Mouse (Mus musculus): ENCODE measurements around the gene Gm35315.
"Not testable (repeated sequence)": the region's sequence is repeated elsewhere in the genome, so short reads cannot be mapped to it uniquely, and the experiment has no call there.

The Gm35315 gene

DNA sequence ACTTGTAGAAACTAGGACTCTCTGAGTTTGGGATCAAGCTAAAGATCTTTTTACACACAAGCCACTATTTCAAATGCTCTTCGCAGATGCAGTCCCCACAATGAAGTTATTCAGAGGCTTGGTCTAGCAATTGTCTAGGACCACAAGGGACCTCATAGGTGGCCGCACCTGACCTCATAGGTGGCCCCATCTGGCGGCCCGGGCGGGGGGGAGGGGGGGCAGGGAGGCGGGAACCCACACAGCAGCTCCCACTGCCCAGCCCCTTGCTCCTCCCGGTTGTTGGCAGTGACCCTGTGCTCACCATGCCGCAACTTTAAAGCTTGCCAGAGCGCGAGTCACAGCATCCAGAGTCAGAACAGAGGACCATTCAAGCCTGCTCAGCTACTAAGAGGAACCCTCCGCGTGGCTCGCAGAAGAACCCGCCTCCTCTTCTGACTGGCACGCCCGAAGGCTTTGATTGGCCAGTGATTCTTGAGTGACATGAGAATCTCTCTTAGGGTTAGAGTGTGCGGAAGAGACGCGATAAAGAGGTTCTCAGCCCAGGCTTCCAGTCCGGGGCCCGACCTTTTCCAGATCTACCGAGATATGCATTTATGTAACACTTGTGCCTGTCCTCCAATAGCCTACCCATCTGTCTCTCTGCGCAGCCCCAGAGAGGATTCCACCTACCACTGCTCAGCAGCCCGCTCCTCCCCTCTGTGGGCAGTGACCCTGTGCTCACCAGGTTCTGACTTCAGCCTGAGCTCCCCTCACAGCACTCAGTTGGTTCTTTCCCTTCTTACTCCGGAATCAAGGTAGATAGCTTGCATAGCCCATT lies at the start of gene Gm35315:
TSS of gene Gm35315 (minus strand) at position 391 of the 817 bp plus-strand sequence.
- peak; percentile 85 to 92 for DNase-seq

DNA sequence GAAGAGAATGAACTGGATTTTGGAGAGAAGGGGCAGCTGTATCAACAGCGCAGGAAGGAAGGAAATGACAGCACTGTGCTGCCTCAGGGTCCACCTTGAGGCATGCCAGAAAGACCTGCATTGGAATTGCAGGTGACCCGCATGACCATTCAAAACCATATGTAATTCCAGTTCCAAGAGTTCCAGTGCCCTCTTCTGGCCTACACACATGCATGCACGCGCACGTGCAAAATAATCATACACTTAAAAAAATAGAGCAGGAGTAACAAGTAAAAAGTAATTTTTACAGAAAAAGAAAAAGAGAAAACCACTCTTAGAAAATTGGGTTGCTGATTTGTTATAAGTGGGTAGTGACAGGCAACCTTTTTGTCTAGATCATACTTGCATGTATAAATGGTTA lies 48.8 kb upstream of the Gm35315 start:
- DNase-seq, result no peak

DNA sequence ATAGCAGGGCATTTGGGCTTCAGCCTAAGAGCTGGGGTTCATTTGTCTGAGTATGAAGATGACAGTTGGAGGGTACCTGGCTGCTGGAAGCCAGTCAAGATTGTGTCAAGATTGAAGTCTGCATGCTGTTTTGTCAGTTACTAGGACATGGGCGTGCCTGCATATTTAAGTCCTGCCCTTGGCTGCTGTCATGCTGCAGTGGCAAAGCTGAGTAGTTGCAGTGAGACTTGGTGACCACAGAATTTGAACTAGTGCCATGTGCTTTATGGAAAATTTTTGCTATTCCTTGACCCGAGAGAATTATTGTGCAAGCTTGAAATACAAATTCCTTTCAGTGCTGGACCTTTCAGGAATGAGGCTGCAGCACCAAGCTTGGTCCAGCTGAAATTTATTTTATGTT lies 48.1 kb upstream of the Gm35315 start:
- DNase-seq, result no peak

DNA sequence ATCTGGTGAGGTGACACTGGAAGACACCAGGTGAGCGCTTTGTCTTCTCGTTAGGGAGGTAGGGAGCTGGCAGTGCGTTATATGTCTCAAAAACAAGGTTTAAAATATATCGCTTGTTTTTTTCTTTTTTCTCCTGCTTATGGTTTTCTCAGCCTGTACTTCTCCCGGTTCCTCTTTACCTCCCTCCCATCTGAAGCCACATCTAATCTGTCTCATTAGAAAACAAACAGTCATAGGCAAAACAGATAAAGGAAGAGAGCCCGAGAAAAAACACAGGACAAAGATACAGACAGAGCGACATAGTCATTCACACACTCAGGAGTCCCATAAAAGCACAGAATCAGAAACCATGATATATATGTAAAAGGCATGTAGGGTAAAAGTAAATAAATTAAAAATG lies 46.2 kb upstream of the Gm35315 start:
- DNase-seq, result no peak

DNA sequence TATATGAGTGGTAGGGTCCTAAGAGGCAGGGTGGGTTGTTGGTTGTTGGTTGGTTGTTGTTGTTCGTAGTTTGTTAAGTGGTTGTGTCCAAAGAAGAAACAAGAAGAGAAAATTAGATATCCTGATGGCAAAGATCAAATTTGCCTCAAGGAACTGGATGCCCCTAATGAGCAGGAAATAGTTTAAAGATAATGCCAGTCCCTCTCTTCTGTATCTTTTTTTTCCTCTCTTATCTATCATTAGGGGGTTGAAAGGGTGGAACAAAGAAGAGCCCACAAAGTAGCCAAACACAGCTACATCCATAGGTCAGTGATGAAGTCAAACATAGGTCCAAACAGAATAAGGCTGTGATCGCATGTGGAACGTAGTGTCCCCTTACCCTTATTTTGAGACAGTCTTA lies 45.1 kb upstream of the Gm35315 start:
- DNase-seq, result no peak

DNA sequence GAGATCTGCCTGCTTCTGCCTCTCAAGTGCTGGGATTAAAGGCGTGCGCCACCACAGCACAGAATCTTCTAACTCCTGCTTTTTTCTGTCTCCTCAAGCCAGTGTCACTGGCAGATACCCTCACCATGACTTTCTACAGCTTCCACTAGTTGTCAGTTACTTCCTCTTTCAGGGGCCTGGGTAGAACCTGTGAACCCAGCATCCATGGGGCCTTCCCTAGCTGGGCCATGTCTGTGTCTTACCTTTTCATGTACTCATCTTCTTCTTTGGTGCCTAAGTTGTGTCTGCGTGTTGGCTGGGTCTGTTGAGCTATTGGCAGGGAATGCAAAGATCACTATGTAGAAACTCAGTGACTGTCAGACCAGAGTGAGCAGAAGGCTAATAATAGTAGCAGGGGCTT lies 43.6 kb upstream of the Gm35315 start:
- no peak for DNase-seq

DNA sequence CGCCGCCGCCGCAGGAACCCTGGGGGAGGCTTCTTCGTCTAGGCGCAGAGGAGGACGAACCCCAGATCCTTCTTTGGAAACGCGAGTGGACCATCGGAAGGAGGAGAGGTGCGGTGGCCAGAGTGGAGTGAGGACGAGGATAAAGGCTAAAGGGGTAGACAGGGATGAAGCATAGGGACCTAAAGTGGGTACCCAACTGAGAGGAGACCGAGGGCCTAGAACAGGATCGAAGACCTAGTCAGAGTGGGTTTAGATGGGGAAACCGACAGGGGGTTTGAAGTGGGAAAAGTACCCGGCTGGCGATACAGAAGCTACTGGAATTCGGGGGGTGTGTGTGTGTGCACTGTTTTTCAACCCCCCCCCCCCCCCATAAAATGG lies 41.9 kb upstream of the Gm35315 start:
- DNase-seq, result no peak

DNA sequence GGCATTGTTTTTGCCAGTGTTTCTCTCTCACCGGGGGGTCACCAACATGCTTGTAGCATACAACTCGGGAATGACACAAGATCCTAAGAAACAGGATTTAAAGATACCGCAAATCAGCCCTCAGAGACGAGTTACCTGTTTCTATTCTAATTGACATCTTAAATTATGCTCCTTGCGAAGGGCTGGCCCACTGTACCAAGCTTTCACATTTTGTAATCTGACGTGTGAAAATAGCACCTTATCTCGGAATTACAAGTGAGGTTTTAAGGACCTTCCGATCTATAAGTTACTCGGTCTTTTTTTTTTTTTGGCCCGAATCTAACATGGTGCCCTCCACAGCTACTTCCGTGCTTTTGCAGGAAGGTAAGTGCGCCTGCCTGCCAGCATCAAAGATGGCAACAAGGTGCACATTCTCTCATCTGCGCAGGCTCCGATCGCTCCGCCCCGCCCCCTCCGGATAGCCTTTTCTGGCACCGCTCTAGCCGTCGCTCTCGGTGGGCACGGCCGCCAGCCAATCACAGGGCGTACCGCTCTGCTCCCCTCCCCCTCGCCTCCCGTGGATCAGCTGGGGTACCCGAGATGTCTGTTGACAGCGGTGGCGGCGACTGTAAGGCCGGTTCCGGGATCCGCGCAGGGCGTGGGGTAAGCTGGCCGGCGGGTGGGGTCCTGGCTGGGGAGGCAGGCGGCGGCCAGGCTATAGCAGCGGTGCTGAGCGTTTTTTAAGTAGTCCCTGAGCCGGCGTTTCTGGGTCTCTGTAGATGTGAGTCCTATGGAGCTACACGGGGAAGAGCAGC lies 41.3 kb upstream of the Gm35315 start, which contains the start of gene Chfr:
TSS of gene Chfr (plus strand) at position 550 of the 794 bp plus-strand sequence.
- DNase-seq, result peak; percentile 98 to 100

DNA sequence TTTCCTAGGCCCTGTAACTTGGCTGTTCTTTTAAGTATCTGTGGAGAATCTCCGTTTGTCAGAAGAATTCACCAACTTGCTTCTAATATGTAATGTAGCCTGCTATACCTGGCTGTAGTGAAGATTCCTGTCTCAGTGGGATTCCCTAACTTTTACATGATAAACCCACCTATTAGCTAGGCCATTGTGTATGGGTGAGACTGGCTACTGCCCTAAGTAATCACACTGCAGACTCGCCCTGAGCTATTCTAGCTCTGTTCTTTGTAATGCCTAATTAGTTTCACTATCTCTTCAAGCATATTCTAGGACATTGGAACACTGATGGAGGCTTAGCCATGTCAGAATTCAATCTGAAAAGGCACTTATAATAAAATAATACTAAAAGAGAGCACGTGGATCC lies 28.2 kb upstream of the Gm35315 start:
- not testable (repeated sequence) for DNase-seq

DNA sequence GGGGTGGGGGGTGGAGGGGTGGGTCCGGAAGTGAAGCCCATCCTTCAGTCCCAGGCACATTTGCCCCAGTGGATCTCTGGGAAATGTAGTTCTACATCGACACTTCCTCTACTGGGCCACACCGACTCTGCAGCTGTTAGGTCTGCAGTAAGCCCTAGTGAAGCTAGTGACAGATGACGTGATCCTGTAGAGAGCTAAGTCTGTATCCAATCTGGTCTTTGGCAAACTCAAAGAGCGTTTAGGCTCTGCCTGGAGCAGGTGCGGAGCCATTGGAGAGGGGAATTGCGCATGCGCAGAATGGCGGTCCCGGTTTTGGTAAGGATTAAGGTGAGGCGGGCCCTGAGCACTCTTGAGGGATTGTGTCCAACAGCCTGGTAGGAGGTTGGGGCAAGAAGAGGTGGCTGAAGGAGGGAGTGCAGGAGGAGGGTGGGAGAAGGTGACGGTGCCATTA lies 15.8 kb upstream of the Gm35315 start, which contains the start of gene Zfp605:
TSS of gene Zfp605 (plus strand) at position 102 of the 451 bp plus-strand sequence.
- DNase-seq, result peak; percentile 92 to 94

DNA sequence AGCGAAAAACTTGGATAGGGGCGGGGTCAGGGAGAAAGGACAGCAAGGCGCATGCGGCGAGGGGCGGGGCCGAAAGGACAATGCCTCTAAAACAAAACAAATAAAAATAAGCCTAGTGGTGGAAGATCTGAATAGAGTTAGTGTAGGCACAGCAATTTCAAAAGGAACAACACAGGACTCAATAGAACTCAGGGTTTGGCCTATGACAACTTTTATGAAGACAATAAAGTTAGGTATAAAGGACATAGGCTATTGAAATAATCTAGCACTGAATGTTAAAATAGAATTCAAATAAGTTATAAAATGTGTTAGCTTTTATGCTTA lies 14.0 kb upstream of the Gm35315 start:
- no peak for DNase-seq

DNA sequence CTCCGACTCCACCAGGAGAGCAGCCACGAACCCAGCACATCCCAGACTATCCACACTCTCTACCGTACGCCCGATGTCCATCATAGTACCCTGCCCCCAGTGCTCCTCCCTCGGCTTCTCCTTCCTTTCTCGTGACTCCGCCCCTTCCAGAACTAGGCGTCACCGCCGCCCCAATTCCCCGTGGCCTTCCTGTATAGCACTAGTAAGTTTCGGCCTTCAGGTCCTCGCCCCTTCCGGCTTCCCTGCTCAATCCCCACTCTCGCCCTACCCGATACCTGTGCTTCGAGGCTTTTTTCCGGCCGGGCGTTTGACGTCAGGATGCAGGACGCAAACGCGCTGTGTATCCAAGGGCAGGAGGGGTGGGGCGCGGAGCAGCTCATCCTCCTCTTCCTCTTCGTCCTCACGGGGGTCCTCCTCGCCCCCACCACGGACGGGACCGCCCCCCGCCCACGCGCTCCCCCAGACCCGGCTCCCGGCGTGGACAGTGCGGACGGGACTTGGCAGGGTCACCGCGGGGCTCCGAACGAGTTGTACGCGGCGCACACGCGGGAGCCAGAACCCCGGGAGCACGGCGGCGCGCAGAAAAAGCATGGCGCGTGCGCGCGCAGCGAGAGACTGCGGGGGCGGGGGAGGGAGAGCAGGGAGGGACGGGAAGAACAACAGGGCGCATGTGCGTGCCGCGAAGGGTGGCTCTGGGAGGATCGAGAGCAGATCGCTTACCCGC lies 13.5 kb upstream of the Gm35315 start, which contains the start of gene Gtpbp6:
TSS of gene Gtpbp6 (minus strand) at position 617 of the 724 bp plus-strand sequence.
- DNase-seq, result peak; percentile 92 to 97

DNA sequence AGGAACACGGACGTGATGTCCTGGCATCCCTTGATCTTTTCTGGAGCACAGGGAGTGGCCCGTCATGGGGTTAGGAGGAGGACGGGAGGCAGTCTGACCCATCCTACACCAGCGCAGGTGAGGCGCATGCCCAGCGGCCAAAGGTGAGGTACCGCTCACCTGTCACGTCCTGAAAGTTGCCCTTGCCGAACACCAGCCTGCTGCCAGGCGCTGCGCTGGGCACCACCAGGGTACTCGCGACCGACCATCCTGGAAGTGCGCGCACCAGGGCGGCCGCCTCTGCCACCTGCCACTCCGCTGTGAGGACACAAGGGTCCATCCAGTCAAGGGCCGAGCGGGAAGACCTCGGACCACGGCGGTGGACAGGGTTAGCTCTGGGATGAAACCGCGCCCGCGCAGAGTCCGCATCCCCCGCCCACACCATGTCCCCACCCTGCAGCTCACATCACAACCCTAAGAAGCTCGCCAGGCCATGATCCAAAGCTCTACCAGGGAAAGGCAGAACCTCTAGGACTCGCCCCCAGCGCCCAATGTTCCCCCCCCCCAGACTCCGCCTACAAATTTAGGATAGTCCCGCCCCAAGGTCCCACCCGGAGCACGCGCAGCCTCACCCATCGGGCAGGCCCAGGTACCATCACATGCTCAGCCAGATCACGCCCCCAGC lies 12.8 kb upstream of the Gm35315 start:
- DNase-seq, result peak in 1 of 2 experiments; percentile 58

DNA sequence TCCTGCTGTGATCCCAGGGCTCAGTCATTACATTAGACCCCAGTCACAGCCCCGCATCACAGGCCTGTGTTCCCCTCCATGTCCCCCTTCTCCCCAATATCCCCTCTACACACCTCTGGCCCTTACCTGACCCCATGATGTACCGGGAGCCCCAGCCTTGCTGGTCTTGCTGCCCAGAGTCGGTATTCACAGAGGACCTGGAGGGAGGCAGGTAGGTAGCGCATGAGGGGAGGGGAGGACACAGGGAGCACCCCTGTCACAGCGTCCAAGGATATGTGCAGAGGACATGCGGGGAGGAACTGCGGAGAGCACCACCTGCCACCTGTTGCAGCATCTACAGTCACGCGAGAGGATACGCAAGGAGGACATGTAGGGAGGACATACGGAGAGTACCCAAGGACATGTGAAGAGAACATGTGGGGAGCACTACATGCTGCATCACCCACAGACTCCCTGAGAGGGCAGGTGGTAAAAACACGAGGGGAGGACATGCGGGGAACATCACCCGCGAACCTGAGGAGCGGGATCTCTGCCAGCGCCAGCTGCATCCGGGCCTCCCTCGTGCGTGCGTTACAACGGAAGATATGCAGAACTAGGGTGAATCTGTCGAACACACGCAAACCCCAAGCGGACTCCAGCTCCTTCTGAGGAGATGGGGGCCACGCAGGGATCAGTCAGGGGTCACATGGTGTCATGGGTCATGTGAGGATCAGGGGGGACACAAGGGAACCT lies 12.1 kb upstream of the Gm35315 start:
- peak; percentile 35 to 44 for DNase-seq

DNA sequence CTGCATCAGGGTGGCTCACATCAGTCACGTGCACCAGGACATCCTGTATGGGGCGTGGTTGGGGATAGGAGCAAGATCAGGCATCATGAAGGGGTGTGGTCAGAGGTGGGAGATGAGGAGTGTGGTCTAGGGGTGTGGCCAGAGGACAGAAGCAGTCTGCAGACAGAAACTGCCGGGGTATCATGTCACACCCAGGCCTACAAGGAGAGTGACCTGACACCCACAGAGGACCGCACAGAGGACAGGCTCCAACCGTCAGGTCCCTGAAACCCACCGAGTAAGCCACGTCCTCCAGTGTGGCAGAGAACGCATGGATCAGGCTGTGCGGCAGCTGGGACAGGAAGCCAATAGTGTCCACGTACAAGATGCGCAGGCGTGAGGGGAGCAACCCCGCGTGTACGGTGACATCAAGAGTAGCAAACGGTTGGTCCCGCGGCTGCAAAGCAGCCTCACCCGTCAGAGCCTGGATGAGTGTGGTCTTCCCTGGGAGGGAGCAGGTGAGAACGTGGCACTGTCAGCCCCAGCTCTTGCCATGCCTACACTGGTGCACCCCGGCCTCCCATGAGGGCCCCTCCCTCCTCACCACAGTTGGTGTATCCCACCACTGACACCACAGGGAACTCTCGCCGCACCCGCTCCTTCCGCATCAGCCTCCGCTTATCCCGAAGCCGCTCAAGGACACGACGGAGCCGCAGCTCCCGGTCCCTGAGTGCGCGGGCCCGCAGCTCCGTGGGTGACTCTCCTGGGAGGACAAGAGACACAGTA lies 10.6 kb upstream of the Gm35315 start:
- DNase-seq, result peak in 1 of 2 experiments; percentile 12

DNA sequence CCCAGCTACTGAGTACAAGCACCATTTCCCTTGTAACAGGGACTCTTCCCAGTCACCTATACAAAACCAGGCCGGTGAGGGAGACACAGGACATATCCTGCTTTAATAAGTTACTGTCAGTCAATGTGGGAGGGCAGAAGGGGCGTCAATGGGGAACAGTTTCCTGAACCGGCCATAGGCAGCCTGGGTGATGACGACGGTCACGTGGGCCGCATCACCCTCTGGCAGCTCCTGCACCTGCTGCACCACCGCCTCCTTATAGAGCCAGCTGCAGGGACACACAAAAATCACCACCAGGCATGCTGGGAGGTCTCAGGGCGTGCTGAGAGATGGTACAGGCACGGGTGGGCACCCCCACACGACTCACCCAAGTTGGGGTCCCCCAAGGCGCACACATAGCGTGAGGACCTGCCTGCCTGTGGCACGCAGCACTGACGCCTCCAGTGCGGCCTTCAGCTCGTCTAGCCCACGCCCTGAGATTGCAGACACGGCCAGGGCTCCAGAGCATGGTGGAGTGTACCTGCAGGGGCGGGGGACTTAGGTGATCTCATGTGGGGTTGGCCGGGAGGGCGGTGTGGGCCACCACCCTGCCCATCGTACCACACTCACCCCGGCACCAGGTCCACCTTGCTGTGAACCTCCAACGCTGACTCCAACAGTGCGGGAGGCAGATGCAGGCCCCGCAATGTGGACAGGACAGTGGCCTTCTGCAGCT lies 9.8 kb upstream of the Gm35315 start:
- DNase-seq, result peak in 1 of 2 experiments; percentile 6

DNA sequence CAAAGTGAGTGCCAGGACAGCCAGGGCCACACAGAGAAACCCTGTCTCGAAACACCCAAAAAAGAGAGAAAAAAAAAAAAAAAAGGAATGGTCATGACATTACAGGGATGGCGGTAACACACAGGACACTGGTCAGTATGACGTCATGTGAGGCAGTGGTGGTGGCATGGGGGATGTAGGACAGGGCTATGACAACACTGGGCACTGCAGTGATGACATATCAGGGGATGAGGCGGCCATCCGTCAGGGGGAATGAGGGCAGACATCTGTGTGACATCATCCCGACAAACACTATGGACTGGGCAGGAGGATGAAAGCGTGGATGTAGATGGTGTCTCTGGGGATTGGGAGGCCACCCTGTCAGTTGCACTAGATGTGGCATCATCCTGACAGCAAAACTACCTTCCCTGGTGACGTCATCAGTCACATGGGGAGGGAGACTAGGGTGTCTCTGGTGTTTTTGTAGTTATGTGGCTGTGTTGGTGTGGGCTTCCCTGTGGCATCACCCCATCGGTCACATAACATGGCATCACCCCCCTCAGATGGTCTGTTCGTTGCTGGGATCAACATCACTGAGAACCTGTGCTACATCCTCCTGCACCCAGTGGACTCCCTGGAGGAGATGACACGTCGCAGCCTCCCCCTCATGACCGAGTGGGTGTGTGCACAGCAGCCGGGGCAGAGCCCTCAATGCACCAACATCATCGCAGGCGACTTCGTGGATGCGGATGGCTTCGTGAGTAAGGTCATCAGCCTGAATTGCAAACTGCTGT lies 8.8 kb upstream of the Gm35315 start:
- DNase-seq, result no peak

DNA sequence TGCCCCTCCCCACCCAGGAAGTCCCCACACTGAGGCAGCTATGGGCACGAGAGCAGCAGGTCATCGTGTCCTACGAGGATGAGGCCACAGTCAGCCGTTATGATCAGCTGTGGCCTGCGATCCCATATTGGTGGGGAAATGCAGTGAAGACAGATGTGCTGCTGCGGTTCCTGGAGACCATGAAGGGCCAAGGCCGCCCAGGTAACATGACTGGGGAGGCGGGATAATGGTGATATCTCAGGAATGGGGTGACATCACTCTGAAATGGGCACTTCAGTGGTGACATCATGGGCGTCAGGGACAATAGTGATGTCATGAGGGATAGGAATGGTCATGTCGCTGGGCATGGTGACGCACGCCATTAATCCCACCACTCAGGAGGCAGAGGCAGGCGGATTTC lies 8.2 kb upstream of the Gm35315 start:
- DNase-seq, result no peak

DNA sequence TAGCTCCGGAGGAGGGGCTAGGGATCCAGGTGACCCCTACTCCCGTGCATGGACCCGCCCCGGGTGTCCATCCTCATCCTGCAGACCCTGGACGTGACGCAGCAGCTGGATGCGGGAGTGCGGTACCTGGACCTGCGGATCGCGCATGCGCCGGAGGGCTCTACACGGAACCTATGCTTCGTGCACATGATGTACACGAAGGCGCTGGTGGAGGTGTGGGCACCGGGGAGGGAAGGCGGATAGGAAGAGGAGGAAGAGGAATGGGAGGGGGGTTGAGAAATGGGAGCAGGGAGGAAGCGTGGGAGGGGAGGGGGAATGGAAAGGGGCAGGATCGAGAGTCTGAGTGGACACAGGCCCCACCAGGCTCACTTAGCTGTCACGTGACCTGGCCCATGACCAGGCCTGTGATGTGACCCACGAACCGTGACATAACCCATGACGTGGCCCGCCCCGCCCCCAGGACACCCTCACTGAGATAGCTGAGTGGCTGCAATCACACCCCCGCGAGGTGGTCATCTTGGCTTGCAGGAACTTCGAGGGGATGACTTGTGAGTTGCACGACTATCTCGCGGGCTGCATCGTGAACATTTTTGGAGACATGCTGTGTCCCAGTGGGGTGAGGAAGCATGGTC lies 7.6 kb upstream of the Gm35315 start:
- peak; percentile 65 to 70 for DNase-seq

All from cerebellum, adult 18-20 months (tissue).